Comparison of ENCODE assay signal across 9 mouse cellular contexts in the genomic region with DNA sequence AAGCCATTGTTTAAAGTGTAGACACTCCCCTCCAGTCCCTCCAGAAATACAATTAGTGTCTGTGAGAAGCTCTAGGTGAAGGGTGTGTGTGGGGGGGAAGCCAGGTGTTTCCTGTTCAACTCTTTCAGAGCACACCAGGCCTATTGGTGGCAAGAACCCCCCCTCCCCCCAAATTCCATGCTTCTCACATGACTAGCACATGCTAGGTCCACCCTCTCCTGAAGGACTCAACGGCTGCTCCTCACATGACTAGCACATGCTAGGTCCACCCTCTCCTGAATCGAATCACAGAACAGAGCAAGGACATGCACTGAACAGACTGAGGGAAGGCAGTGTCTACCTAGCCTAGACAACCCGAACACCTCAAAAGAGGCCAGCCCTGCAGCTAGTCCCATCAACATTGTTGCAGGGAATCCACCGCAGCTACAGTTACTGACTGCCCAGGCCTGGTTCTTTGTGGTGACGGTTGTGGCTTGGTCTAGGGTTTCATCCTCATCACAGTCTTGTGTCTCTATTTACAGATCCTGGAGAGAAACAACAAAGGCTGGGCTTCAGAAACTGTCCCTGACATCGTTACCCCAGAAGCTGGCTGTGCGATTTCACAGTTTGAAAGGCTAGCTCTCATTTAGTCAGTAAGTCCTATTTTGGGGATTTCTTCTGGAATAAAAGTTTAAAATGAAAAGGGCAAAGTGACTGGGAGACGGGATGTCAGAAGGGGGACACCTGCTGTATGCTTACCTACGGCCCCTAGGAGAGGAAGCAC. TPM values are rescaled to one million over a fixed set of nuclear protein-coding genes. Genes with fewer than 3 reads are reported as not detected.
DNase-seq lines count a peak whose midpoint lies in the region; ATAC-seq and TF ChIP-seq lines count a peak whose summit lies in the region.
"Had no signal": no experiment of that assay in that cellular context is flagged by ENCODE, and none has a peak within 500 bp of the region (broad histone marks: within the 10 kb centered on the region; RNA-seq: fewer than 3 reads in every experiment).

No protein-coding gene starts in this region.

- no peaks in the 10 kb centered on the region for H3K9me3 ChIP-seq in hindbrain, embryonic 13.5 days
- no peaks in the 10 kb centered on the region for H3K9me3 ChIP-seq in midbrain, postnatal 0 days (ENCODE audit: low read length)

- H3K36me3 ChIP-seq in hindbrain, embryonic 13.5 days, result no peaks in the 10 kb centered on the region
- H3K36me3 ChIP-seq in midbrain, postnatal 0 days (ENCODE audit: insufficient read depth, low read length), result no peaks in the 10 kb centered on the region

- peak overlapping the region; percentile 97; the same call in 1 of the 2 replicates for H3K27ac ChIP-seq in gastrocnemius, adult 2 months
- peak overlapping the region; percentile 82; the same call in 1 of the 2 replicates for H3K27ac ChIP-seq in hindbrain, embryonic 13.5 days
- peak overlapping the region; percentile 83 for H3K27ac ChIP-seq in midbrain, postnatal 0 days (ENCODE audit: low read depth, low read length)

- intact Hi-C loops in gastrocnemius, adult 2 months (cut with DNase I), result loop anchor here (5.0 to 10.0 kb wide), 3 partner anchors 95 to 222 kb away; a partner anchor contains a TSS

- no peak for DNase-seq in gastrocnemius, adult 2 months
- DNase-seq in gastrocnemius, postnatal 4 days (ENCODE audit: low spot score in 2 of 2), result no peak
- DNase-seq in ZHBTc4 (ENCODE audit: low read depth, low spot score), result peak; percentile 88
- DNase-seq in midbrain, postnatal 0 days (ENCODE audit: low spot score), result no peak
- no peak for DNase-seq in frontal cortex, postnatal 36 days (ENCODE audit: low spot score in 2 of 2)
- DNase-seq in ovary, postnatal 14 days (ENCODE audit: low spot score), result no peak
- no peak for DNase-seq in cerebellum, postnatal 36 days

- peaks cover 37% of the 10 kb centered on the region for H3K4me1 ChIP-seq in hindbrain, embryonic 13.5 days (replicated peaks)
- H3K4me1 ChIP-seq in midbrain, postnatal 0 days (ENCODE audit: insufficient read depth, low read length), result peaks cover 9% of the 10 kb centered on the region; the same call in 1 of the 2 replicates

- no peak for ATAC-seq in hindbrain, embryonic 13.5 days (ENCODE audit: low FRiP score)
- ATAC-seq in midbrain, postnatal 0 days (ENCODE audit: low FRiP score), result no peak

- H3K9ac ChIP-seq in hindbrain, embryonic 13.5 days, result peak overlapping the region; percentile 75
- H3K9ac ChIP-seq in midbrain, postnatal 0 days (replicated peaks; ENCODE audit: low read length, poor library complexity, severe bottlenecking), result peak overlapping the region; percentile 50

- 90% methylated on average over 9 of the region's 9 CpGs for WGBS in hindbrain, embryonic 13.5 days
- WGBS in midbrain, postnatal 0 days, result 90% methylated on average over 9 of the region's 9 CpGs

- TF ChIP-seq CTCF in gastrocnemius, adult 2 months (IDR thresholded peaks at IDR 0.05), result no peak
- no peak for TF ChIP-seq CTCF in midbrain, postnatal 0 days (IDR thresholded peaks at IDR 0.05)

- H3K4me2 ChIP-seq in hindbrain, embryonic 13.5 days, result peak overlapping the region; percentile 71
- peak overlapping the region; percentile 52 for H3K4me2 ChIP-seq in midbrain, postnatal 0 days (ENCODE audit: low read depth, low read length, poor library complexity, severe bottlenecking)

- H3K4me3 ChIP-seq in gastrocnemius, adult 2 months, result peak overlapping the region; percentile 100; the same call in 1 of the 2 replicates
- H3K4me3 ChIP-seq in hindbrain, embryonic 13.5 days, result peak overlapping the region; percentile 91; the same call in 1 of the 2 replicates
- peak overlapping the region; percentile 96 for H3K4me3 ChIP-seq in midbrain, postnatal 0 days (ENCODE audit: low read depth, low read length)

- peaks cover 15% of the 10 kb centered on the region for H3K27me3 ChIP-seq in hindbrain, embryonic 13.5 days
- peaks cover 7% of the 10 kb centered on the region; the same call in 1 of the 2 replicates for H3K27me3 ChIP-seq in midbrain, postnatal 0 days (ENCODE audit: insufficient read depth, low read length)

RNA-seq across cellular contexts. Expression of a gene that starts 1.2 kb away (rescaled TPM):
- total RNA-seq in gastrocnemius, adult 2 months (2021), result 10 to 100 TPM; 28.4 to 38.0 TPM
- 10 to 100 TPM; 47.5 to 48.9 TPM for total RNA-seq in gastrocnemius, postnatal 4 days (2021)
- 114 and 117 TPM in 2 replicates for polyA plus RNA-seq in hindbrain, embryonic 13.5 days (2015; fragmentation: Nextera tagmentation; extraction: Ambion mirVana)
- total RNA-seq in midbrain, postnatal 0 days (2014; rRNA removed), result 80.0 and 95.9 TPM in 2 replicates
- 88.7 and 89.2 TPM in 2 replicates for polyA plus RNA-seq in midbrain, postnatal 0 days (2015; fragmentation: Nextera tagmentation; extraction: Ambion mirVana)

RNA-seq across cellular contexts. Expression of a gene that starts 9.8 kb away (rescaled TPM):
- total RNA-seq in gastrocnemius, adult 2 months (2021), result not detected
- not detected for total RNA-seq in gastrocnemius, postnatal 4 days (2021)
- 0.12 TPM in 1 of 2 replicates, not detected in the other for polyA plus RNA-seq in hindbrain, embryonic 13.5 days (2015; fragmentation: Nextera tagmentation; extraction: Ambion mirVana)
- not detected in 2 replicates for total RNA-seq in midbrain, postnatal 0 days (2014; rRNA removed)
- polyA plus RNA-seq in midbrain, postnatal 0 days (2015; fragmentation: Nextera tagmentation; extraction: Ambion mirVana), result not detected in 2 replicates
- total RNA-seq: neutrophil, adult 5-6 weeks had no signal
